ENCODE assay signal across 28 mouse cellular contexts in genomic region chr1:94140518-94140917, GRCm38 (mm10).
"Had no signal": no experiment of that assay in that cellular context is flagged by ENCODE, and none has a peak within 500 bp of the region (broad histone marks: within the 10 kb centered on the region; RNA-seq: fewer than 3 reads in every experiment).

No protein-coding gene starts in this region.

- H3K4me1 ChIP-seq: heart, embryonic 13.5 days; heart, embryonic 15.5 days; hindbrain, embryonic 13.5 days; hindbrain, embryonic 15.5 days; kidney, embryonic 15.5 days; limb, embryonic 13.5 days; limb, embryonic 15.5 days; liver, embryonic 12.5 days had no signal

- H3K4me2 ChIP-seq: heart, embryonic 11.5 days; heart, embryonic 13.5 days; heart, embryonic 15.5 days; hindbrain, embryonic 13.5 days; hindbrain, embryonic 15.5 days; kidney, embryonic 15.5 days; limb, embryonic 13.5 days; limb, embryonic 15.5 days; liver, embryonic 12.5 days had no signal

- ATAC-seq: hindbrain, postnatal 0 days; intestine, embryonic 16.5 days; liver, embryonic 12.5 days had no signal

- DNase-seq: gastrocnemius, postnatal 14 days; gastrocnemius, postnatal 36 days; heart, adult 11 months; heart, adult 2 months; heart, postnatal 14 days; heart, postnatal 36 days; kidney, adult 11 months; kidney, adult 2 months; kidney, adult 9 months; kidney, postnatal 14 days; kidney, postnatal 36 days; layer of hippocampus, adult 9-11 months; layer of hippocampus, postnatal 36 days; left cerebral cortex, postnatal 4 days; lung, adult 18-20 months had no signal

- H3K9ac ChIP-seq: heart, embryonic 13.5 days; heart, embryonic 15.5 days; hindbrain, embryonic 13.5 days; hindbrain, embryonic 15.5 days; kidney, embryonic 15.5 days; limb, embryonic 13.5 days; limb, embryonic 15.5 days; liver, embryonic 12.5 days; liver, embryonic 14.5 days had no signal

- H3K27ac ChIP-seq: heart, adult 2 months; heart, embryonic 13.5 days; heart, embryonic 15.5 days; hindbrain, embryonic 13.5 days; hindbrain, embryonic 15.5 days; hindbrain, postnatal 0 days; kidney, embryonic 15.5 days; kidney, postnatal 0 days; limb, embryonic 13.5 days; limb, embryonic 15.5 days; liver, embryonic 12.5 days; liver, embryonic 14.5 days had no signal

- H3K36me3 ChIP-seq: heart, embryonic 13.5 days; heart, embryonic 15.5 days; hindbrain, embryonic 13.5 days; hindbrain, embryonic 15.5 days; kidney, embryonic 15.5 days; limb, embryonic 13.5 days; limb, embryonic 15.5 days; liver, embryonic 12.5 days had no signal

- H3K9me3 ChIP-seq: heart, embryonic 13.5 days; heart, embryonic 15.5 days; hindbrain, embryonic 13.5 days; hindbrain, embryonic 15.5 days; kidney, embryonic 15.5 days; limb, embryonic 15.5 days; liver, embryonic 12.5 days had no signal

- H3K4me3 ChIP-seq: heart, adult 2 months; heart, embryonic 13.5 days; heart, embryonic 15.5 days; hindbrain, embryonic 13.5 days; hindbrain, embryonic 15.5 days; kidney, embryonic 15.5 days; limb, embryonic 13.5 days; limb, embryonic 15.5 days; liver, embryonic 12.5 days had no signal

- H3K27me3 ChIP-seq: heart, embryonic 13.5 days; heart, embryonic 15.5 days; hindbrain, embryonic 13.5 days; hindbrain, embryonic 15.5 days; kidney, embryonic 15.5 days; limb, embryonic 13.5 days; limb, embryonic 15.5 days; liver, embryonic 12.5 days had no signal
